Mouse (Mus musculus): ENCODE data around the gene Frmd8.
A peak's percentile ranks its signal among the peaks of the same experiment; 100 is the strongest.

The Frmd8 gene

DNA sequence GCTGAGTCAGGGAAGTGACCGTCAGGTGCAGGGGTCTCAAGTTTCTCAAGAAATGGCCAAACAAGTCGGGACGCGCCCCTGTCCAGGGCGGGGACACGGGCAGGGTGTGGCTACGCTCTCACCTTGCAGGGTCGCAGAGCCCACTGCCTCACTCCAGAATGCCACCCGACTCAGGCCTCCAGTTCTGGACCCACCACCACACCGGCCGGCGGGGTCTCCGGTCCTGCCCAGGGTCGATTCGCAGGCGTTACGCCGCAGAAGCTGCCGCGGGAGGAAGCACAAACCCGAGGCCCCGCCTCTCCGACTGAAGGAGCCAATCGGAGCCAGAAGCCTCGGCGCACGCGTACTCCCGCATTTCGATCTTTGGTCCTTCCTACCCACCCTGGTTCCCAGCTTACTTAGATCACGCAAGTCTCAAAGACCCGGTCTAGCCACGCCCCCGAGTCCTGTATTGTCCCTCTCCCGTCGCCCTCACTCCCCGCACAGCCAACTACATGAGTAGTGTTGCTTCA is at the start of gene Frmd8:
Gene Frmd8, minus strand, starts transcription at position 306 of the 512 bp plus-strand sequence.
- DNase-seq (ENCODE audit: low read depth, low spot score): peak; percentile 92

GRCm38 (mm10) chr19:5924713-5925093 is 49.6 kb upstream of the Frmd8 start, which contains the start of gene Cdc42ep2:
Gene Cdc42ep2, minus strand, starts transcription at chr19:5924816.
- DNase-seq (ENCODE audit: low read depth, low spot score): peak; percentile 87

DNA sequence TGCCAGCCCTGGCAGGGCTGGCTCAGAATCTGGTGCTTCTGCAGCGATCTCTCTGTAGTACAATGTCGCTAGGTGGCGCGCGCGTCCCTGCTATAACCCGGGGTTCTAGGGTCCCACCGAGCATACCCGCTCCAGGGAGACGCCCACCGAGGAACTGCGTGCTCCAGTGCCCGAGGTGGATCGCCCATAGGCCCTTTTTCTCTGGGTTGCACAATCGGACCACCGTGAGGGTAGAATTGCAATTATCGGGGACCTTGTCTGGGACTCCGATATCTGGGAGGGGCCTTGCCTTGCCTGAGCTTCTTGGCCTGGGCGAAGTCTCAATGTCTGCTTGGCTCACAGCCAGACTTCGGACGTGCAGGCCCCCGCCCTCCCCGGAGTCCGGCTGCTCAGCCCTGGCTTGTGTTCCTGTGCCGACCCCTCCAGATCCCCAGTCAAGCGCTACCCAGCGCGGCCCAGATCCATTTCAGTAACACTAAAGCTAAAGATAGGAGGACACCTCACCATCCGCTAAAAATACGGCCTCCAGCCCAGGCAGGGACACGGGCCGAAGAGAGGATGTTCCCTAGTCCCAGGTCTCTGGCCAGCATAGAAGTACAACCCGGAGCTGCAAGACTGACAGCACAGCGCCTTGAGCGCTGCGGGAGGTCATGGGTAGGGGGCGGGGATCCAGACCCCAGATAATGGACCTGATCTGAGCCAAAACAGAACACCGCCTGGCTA is 49.1 kb upstream of the Frmd8 start:
- DNase-seq (ENCODE audit: low read depth, low spot score): peak; percentile 85

- DNase-seq (ENCODE audit: low read depth, low spot score): no peak
These were observed 47.9 kb upstream of the Frmd8 start for GRCm38 (mm10) chr19:5922963-5923362.

- DNase-seq (ENCODE audit: low read depth, low spot score): no peak
These were observed 47.3 kb upstream of the Frmd8 start for GRCm38 (mm10) chr19:5922119-5922942.

- no peak for DNase-seq (ENCODE audit: low read depth, low spot score)
These were observed 46.6 kb upstream of the Frmd8 start for GRCm38 (mm10) chr19:5921715-5922114.

DNA sequence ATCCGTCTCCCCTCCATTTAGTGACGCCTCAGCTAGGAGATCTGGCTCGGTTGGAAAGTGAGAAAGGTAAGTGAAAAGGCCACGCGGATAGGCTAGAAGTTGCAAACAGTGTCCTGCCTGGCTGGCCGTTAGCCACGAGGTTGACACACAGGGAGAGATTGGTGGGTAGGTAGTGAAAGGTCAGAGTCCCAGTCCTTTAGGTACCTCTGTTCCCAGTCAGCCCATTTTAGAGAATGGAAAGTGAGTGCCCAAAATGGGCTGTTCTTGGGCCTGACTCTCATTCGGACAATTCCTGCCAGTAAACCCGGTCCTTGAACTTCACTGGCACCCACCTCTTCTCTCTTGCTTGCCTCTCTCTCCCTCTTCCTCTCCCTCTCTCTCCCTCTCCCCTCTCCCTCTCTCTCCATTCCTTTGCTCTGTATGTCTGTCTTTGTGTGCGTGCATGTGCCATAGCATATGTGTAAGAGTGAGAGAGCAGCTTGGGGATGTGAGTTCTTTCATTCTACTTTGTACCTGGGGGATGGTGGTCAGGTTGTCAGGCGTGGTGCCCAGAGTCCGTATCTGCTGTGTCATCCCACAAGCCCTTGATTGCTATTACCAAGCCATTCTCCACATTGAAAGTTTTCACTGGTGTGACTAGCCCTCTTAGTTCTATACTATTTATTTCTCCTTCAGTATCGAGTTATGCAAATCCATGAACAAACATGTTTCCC is 38.1 kb upstream of the Frmd8 start, which contains the start of gene Dpf2:
Gene Dpf2, minus strand, starts transcription at position 4 of the 713 bp plus-strand sequence.
- no peak for DNase-seq (ENCODE audit: low read depth, low spot score)

GRCm38 (mm10) chr19:5912103-5913006 is 37.3 kb upstream of the Frmd8 start:
- DNase-seq (ENCODE audit: low read depth, low spot score): peak; percentile 100

- DNase-seq (ENCODE audit: low read depth, low spot score): no peak
These were observed 36.5 kb upstream of the Frmd8 start for GRCm38 (mm10) chr19:5911430-5912102.

- no peak for DNase-seq (ENCODE audit: low read depth, low spot score)
These were observed 35.1 kb upstream of the Frmd8 start for GRCm38 (mm10) chr19:5910221-5910620.

DNA sequence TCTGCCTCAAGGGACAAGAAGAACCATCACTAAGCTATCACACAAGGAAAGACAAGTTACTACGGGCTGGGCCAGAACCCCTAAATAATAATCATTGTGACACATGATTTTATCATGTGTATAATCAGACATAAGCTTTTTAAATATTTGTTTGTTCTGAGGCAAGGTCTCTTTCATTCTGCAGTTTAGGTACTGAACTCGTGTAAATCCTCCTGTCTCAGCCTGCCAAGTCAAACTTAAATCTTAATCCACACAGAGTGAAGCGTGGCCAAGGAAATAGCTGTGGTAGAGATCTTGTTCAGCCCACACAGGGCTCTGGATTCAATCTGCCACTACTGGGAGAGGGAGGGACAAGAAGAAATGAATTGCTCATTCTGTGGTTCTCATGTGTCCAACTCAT is 32.2 kb upstream of the Frmd8 start:
- DNase-seq (ENCODE audit: low read depth, low spot score): no peak

DNA sequence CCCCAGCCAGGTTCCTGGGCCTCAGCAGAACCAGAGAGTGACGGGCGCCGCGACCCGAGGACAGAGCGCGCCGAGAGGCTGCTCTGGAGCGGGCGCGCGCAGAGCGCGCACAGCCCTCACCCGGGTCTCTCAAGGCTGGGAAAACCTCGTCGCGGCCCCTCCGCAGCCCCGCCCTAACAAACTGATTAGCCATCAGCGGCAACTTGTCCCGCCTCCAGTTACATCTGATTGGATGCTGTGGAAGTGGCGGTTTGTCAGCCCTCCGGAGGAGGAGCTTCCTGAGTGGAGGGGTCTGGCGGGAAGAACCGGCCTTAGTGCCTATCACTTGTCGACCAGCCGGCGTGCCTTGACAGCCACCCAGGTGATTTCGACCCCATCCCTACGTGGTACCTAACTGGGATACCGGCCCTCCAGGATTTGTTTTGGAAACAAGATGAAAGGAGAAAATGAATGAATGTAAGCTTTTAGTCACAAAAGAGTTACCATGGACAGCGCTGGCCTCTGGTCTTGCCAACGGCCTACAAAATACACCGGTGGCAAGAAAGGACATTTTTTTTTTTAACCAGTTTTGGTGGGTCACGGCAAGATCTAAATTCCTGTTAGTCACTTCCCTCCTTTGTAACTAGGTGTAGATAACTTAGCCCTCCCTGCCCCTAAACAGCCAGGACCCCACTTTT is 19.1 kb upstream of the Frmd8 start, which contains the start of gene Tigd3:
Gene Tigd3, minus strand, starts transcription at position 148 of the 677 bp plus-strand sequence.
- DNase-seq (ENCODE audit: low read depth, low spot score): peak; percentile 94

DNA sequence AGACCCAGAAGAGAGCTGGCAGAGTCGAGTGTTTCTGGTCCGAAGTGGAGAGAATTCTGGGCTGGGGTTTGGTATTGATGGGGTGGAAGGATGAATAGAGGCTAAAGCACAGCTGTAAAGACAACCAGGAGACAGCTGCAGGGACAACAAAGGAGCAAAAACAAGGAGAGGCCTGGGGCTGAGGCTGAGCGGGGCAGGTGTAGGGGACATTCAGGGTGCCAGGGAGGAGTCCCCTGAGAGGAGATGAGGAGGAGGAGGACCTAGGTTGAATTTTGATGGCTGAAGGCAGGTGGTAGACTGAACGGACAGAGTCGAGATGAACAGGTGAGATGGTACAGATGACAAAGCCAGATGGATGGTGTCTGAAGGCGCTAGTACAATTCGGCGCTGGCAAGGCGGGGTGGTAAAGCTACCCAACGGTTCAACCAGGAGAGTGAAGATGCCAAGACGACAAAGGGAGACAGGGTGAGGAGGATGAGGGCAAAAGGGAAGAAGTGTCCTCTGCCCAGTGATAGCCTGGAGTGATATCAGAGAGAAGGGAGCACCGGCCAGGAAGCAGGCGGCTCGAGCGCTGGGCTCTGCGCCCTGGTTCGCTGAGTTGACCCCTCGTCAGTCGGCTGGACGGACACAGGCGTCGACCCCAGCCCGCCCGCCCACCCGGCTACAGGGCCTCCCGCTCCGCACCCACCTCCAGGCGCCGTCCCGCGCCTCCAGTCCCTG is 18.4 kb upstream of the Frmd8 start:
- DNase-seq (ENCODE audit: low read depth, low spot score): no peak

- no peak for DNase-seq (ENCODE audit: low read depth, low spot score)
These were observed 17.7 kb upstream of the Frmd8 start for GRCm38 (mm10) chr19:5892735-5893134.

DNA sequence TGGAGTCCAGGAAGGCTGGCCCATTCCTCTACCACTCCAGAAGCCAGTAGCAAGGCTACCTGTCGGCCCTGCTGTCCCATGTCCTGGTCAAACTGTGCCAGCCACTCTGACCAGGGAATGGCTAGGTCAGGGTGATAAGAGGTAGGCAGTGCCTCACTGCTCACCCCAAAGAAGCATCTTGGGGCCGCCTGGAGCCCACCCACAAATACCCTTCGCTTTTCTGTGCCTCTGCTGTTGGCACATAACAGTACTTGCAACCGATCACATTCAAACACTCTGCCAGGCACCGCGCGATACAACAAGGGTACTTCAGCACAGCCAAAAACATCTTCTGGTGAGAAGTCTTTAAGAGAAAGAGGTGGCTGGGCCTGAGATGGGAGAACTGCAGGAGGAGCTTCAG is 17.2 kb upstream of the Frmd8 start:
- DNase-seq (ENCODE audit: low read depth, low spot score): no peak

- DNase-seq (ENCODE audit: low read depth, low spot score): no peak
These were observed 16.6 kb upstream of the Frmd8 start for GRCm38 (mm10) chr19:5891521-5892258.

DNA sequence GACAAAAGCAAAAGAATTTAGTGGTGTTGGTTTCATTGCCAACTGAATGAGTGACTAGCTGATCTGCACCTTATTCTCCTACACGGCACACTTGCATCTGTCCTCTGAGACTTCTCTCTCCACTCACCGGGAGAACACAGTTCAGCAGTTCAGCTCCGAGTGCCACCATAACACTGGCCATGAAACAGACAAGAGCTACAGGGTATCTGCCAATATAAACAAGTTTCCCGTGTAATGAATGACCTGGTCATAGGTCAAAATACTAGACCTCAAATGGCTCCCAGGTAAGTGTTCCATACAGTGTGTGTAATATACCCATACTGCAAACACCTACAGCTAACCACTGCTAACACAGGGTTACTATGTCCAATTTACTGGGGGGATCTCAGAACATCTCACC is 14.1 kb upstream of the Frmd8 start:
- no peak for DNase-seq (ENCODE audit: low read depth, low spot score)

- DNase-seq (ENCODE audit: low read depth, low spot score): no peak
These were observed 12.3 kb upstream of the Frmd8 start for GRCm38 (mm10) chr19:5887234-5887815.

Measured in embryo, embryonic 11.5 days (tissue).